Mouse (Mus musculus) embryonic fibroblast, embryonic 13.5 days (primary cell): ENCODE data around the gene Ckap4.

Experiments used
- CTCF ChIP-seq: IDR thresholded peaks from 2 replicates; pipeline ENCODE4 v1.5.1; 2011; ENCODE audit warnings: mild to moderate bottlenecking, control low read depth, low read length, moderate library complexity, borderline replicate concordance; ENCODE audit not compliant: insufficient read depth
- POLR2A ChIP-seq: IDR thresholded peaks from 2 replicates; pipeline ENCODE4 v1.6.1; 2011; ENCODE audit warnings: low read depth, mild to moderate bottlenecking, control low read depth, low read length, moderate library complexity

DNA sequence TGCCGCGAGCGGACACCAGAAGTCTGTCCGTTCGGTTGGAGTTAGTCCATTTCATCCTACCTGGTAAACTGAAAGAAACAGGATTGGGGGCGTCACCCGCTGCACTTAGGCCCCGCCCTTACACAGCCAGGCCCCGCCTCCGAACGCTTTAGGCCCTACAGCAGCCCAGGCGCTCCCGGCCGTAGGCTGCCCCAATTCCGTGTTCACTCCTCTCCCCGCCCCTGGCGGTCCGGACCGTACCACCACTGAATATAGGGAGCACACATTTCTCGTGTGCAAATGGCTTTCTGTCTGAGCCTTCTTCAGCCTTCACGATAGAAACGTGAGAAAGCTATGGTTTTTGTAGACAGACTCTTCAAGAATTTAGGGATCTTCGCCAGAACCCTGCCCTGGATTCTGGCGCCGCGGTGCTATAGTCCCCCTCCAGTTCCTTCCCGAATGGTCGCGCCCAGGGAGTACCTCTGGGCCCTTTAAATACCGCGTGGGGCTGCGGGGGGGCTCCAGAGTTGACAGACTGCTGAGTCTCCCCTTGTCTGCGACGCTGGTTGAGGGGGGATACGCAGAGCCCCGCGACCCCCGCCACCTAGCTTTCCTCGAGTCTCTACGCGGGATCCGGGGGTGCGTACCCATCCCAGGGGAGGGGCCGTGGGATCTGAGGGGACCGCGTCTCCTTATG is 42.7 kb upstream of the Ckap4 start, which contains the start of gene Tcp11l2:
- TF ChIP-seq CTCF (no peak), POLR2A (0 out of 2 replicates have a peak, but pooled peaks have one; percentile 33)
